Mouse (Mus musculus): ENCODE results near the gene Plekhg1.

Plekhg1 gene

GRCm38 (mm10) chr10:3741791-3742190, 1.6 kb downstream of the Plekhg1 start:
- DNase-seq (ENCODE audit: low read depth, low spot score), result no peak

- no peak for DNase-seq (ENCODE audit: low read depth, low spot score)
Observed at GRCm38 (mm10) chr10:3743069-3743468, 2.9 kb downstream of the Plekhg1 start.

- DNase-seq (ENCODE audit: low read depth, low spot score), result no peak
Observed at GRCm38 (mm10) chr10:3743826-3744225, 3.7 kb downstream of the Plekhg1 start.

- DNase-seq (ENCODE audit: low read depth, low spot score), result no peak
Observed at GRCm38 (mm10) chr10:3746794-3747518, 6.8 kb downstream of the Plekhg1 start.

GRCm38 (mm10) chr10:3749580-3749979, 9.4 kb downstream of the Plekhg1 start:
- DNase-seq (ENCODE audit: low read depth, low spot score), result no peak

- no peak for DNase-seq (ENCODE audit: low read depth, low spot score)
Observed at GRCm38 (mm10) chr10:3761992-3762391, 21.8 kb downstream of the Plekhg1 start.

- DNase-seq (ENCODE audit: low read depth, low spot score), result no peak
Observed at GRCm38 (mm10) chr10:3763199-3763598, 23.0 kb downstream of the Plekhg1 start.

- no peak for DNase-seq (ENCODE audit: low read depth, low spot score)
Observed at GRCm38 (mm10) chr10:3769131-3769530, 29.0 kb downstream of the Plekhg1 start.

GRCm38 (mm10) chr10:3774330-3774729, 34.2 kb downstream of the Plekhg1 start:
- DNase-seq (ENCODE audit: low read depth, low spot score), result no peak

GRCm38 (mm10) chr10:3776761-3777160, 36.6 kb downstream of the Plekhg1 start:
- no peak for DNase-seq (ENCODE audit: low read depth, low spot score)

GRCm38 (mm10) chr10:3785362-3785761, 45.2 kb downstream of the Plekhg1 start:
- no peak for DNase-seq (ENCODE audit: low read depth, low spot score)

- DNase-seq (ENCODE audit: low read depth, low spot score), result no peak
Observed at GRCm38 (mm10) chr10:3786531-3786930, 46.4 kb downstream of the Plekhg1 start.

GRCm38 (mm10) chr10:3787006-3787405, 46.8 kb downstream of the Plekhg1 start:
- DNase-seq (ENCODE audit: low read depth, low spot score), result no peak

GRCm38 (mm10) chr10:3793825-3794224, 53.7 kb downstream of the Plekhg1 start:
- DNase-seq (ENCODE audit: low read depth, low spot score), result no peak

GRCm38 (mm10) chr10:3799455-3799854, 59.3 kb downstream of the Plekhg1 start:
- DNase-seq (ENCODE audit: low read depth, low spot score), result no peak

GRCm38 (mm10) chr10:3801254-3801653, 61.1 kb downstream of the Plekhg1 start:
- DNase-seq (ENCODE audit: low read depth, low spot score), result no peak

GRCm38 (mm10) chr10:3805334-3805733, 65.2 kb downstream of the Plekhg1 start:
- DNase-seq (ENCODE audit: low read depth, low spot score), result no peak

GRCm38 (mm10) chr10:3807980-3808379, 67.8 kb downstream of the Plekhg1 start:
- no peak for DNase-seq (ENCODE audit: low read depth, low spot score)

- DNase-seq (ENCODE audit: low read depth, low spot score), result no peak
Observed at GRCm38 (mm10) chr10:3810476-3811273, 70.5 kb downstream of the Plekhg1 start.

- DNase-seq (ENCODE audit: low read depth, low spot score), result no peak
Observed at GRCm38 (mm10) chr10:3818940-3819701, 79.0 kb downstream of the Plekhg1 start.

- no peak for DNase-seq (ENCODE audit: low read depth, low spot score)
Observed at GRCm38 (mm10) chr10:3823826-3824225, 83.7 kb downstream of the Plekhg1 start.

GRCm38 (mm10) chr10:3826043-3826442, 85.9 kb downstream of the Plekhg1 start:
- no peak for DNase-seq (ENCODE audit: low read depth, low spot score)
